Mouse (Mus musculus) spleen, postnatal 10 days (tissue): ENCODE results near the gene Rwdd2b.

ENCODE experiments used
- DNase-seq, 2 experiments: peaks; one replicate each; pipeline ENCODE4 v3.0.0; 2021 to 2022; ENCODE audit warnings: low spot score in 2 of 2

Rwdd2b gene

GRCm38 (mm10) chr16:87440184-87440686 lies at the start of gene Rwdd2b:
TSS of gene Rwdd2b (minus strand) at chr16:87440573.
- DNase-seq, result peak; percentile 89 to 96

DNA sequence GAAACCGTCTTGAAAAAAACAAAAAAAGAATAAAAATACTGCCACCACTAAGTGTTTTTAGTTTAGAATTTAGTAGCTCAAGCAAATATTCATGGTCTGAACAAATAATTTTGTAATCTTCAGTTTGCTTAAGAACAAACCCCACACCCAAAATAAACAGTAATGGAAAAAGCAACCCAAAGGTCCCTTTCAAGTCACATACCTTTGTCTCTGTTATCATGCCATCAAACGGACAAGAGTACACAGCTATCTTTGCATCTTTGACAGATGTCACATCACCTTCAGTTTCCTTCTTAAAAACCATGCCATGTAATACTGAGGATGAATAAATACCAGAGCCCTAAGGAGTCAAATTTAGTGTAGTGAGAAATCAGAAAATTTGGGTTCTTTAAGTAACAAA lies 48.2 kb upstream of the Rwdd2b start:
- no peak for DNase-seq

DNA sequence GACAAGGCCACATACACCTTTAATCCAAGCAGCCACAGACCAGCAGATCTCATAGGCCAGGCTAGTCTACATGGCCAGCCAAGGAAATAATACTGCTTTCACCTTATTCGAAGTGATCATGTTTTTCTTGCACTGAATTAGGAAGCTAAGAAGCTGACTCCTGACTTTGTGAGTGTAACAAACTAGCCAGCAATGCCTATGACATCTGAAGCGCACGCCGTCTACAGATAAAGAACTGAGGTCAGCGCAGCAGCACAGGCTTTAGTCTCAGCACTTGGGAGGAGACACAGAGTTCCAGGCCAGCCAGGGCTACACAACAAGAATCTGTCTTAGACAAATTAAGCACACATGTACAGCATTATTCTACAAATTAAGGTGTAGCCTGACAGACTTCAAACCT lies 46.4 kb upstream of the Rwdd2b start:
- DNase-seq, result no peak

GRCm38 (mm10) chr16:87484367-87484766 lies 44.0 kb upstream of the Rwdd2b start:
- no peak for DNase-seq

- DNase-seq, result no peak
Observed at GRCm38 (mm10) chr16:87470579-87470978, 30.2 kb upstream of the Rwdd2b start.

- no peak for DNase-seq
Observed at GRCm38 (mm10) chr16:87458752-87459151, 18.4 kb upstream of the Rwdd2b start.

- no peak for DNase-seq
Observed at GRCm38 (mm10) chr16:87455180-87455611, 14.8 kb upstream of the Rwdd2b start.

DNA sequence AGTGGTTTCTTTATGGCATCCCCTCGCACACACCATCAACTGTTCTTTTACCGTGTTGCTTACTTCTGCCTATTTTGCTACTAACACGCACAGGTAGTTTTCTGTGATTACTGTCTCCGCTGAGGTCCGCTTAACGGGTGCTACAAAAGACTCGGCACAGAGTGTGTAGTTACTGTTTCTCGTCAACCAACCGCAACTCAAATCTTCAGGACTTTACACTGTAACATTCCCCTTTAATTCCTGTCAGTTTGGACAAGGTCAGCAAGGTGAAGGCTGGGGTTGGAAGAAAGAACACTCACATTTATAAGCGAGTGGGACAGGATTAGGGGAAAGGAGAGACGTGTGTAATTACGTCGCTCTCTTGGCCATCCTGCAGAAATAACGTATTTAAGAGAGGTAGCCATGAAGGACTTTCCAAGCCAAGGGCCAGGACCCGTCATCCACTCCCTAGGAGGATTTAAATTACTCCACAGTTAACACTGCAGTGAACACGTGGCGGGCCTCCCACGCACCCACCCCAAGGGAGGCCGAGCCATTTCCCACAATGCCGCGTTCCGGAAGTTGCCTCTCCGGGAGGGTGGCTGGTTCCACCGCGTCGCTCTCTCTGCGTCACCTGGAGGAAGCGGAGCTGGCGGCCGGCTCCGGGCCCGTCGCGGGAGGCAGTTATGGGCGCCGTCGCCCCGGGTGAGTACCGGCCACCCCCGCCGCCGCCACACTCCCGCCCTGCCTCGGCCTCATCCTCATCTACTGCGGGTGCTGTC lies 14.2 kb upstream of the Rwdd2b start, which contains the start of gene Usp16:
TSS of gene Usp16 (plus strand) at position 285 of the 761 bp plus-strand sequence.
- peak; percentile 75 to 91 for DNase-seq

DNA sequence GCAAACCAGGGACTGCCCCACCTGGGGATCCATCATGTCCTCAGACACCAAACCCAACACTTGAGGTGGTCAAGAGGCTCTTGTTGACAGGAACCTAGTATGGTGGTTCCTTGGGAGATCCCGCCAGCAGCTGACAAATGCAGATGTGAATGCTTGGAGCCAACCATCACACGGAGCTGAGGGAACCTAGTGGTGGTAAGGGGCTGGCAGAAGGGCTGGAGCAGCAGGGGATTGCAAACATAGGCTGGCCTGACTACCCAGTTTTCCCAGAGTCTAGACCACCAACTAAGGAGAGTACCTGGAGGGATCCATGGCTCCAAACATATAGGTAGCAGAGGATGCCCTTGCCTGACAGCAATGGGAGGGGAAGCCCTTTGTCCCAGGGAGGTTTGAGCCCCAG lies 12.9 kb upstream of the Rwdd2b start:
- DNase-seq, result no peak

DNA sequence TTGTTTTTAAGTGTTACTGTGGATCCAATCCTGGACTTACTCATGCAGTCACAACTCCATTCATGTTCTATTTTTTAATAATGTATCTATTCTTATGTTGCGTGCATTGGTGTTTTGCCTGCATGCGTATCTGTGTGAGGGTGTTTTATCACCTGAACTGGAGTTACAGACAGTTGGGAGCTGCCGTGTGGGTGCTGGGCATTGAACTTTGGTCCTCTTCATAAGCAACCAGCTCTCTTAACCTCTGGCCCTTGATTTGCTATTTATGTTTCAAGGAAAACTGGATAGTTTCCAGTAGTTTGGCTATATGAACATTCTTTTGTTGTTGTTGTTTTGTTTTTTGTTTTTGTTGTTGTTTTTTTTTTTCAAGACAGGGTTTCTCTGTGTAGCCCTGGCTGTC lies 5.2 kb upstream of the Rwdd2b start:
- no peak for DNase-seq

- DNase-seq, result no peak
Observed at GRCm38 (mm10) chr16:87445110-87445509, 4.7 kb upstream of the Rwdd2b start.

- no peak for DNase-seq
Observed at GRCm38 (mm10) chr16:87444071-87444470, 3.7 kb upstream of the Rwdd2b start.

DNA sequence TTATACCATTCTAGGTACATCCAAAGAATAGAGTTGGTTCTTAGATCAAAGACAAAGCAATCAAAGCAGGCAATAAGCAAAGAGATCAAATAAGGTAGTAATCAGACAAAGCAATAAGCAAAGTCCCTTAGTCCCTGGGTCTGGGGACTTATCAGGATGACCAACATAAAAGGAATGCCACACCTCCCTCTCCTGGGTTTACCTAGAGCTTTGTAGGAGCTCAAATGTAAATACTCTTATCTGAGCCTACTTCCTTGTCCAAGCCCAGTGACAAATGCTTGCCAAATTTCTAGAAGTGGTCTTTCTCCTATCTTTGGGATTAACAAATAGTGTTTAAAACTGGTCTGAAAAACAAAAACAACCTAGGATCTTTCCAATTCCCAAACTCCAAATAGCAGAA lies 2.9 kb upstream of the Rwdd2b start:
- no peak for DNase-seq

GRCm38 (mm10) chr16:87442291-87442690 lies 1.9 kb upstream of the Rwdd2b start:
- no peak for DNase-seq

GRCm38 (mm10) chr16:87441089-87441488 lies 716 bp upstream of the Rwdd2b start:
- peak in 1 of 2 experiments; percentile 29 for DNase-seq

DNA sequence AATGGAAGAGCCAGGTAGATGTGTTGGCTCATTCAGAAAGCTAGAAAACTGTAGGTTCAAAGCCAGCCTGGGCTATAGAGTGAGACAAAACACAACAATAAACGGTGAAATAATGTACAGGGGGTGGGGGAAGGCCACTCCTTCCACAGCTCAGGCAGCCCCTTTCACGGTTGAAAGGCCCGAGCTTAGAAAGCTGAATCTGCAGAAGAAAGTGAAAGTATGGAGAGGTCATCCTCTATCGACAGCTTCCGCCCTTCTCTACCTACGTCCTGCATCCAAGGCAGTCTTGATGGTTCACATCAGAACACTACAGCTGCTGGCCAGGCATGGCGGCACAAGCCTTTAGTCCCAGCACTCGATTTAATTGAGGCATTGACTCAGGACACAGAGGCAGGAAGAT lies 1.7 kb downstream of the Rwdd2b start:
- DNase-seq, result no peak

DNA sequence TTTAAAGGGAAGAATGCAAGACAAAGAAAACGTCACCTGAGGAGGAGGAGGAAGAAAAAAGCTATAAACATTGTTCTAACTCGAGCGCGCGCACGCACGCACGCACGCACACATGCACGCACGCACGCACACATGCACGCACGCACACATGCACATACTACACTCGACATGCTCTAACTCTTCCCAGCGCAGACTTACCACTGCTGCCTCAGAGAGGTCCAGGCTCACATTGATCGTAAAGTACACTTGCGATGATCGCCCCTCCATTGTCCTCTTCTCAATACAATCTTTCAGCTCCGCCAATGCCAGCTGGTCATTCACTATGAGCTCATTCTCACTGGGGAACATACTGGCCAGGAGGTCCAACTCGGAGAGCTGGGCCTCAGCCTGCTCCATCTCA lies 3.3 kb downstream of the Rwdd2b start:
- DNase-seq, result no peak

- no peak for DNase-seq
Observed at GRCm38 (mm10) chr16:87435411-87436205, 4.8 kb downstream of the Rwdd2b start.

DNA sequence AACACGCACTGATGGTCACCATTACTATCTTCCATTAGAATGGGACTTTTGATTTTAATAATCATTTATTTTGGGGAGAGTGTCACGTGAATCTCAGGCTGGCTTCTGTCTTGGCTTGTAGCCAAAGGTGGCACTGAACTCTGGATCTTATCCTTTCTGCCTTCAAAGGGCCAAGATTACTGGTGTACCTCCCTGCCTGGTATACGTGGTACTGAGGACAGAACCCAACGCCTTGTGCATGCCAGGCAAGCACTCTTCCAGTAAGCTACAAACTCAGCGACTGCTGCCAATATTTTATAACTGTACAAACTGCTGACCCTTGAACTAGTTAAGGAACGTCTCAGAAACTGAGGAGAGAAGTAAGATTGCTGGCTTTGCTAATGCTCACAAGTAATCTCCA lies 5.4 kb downstream of the Rwdd2b start:
- no peak for DNase-seq

- no peak for DNase-seq
Observed at GRCm38 (mm10) chr16:87434266-87434665, 6.1 kb downstream of the Rwdd2b start.

DNA sequence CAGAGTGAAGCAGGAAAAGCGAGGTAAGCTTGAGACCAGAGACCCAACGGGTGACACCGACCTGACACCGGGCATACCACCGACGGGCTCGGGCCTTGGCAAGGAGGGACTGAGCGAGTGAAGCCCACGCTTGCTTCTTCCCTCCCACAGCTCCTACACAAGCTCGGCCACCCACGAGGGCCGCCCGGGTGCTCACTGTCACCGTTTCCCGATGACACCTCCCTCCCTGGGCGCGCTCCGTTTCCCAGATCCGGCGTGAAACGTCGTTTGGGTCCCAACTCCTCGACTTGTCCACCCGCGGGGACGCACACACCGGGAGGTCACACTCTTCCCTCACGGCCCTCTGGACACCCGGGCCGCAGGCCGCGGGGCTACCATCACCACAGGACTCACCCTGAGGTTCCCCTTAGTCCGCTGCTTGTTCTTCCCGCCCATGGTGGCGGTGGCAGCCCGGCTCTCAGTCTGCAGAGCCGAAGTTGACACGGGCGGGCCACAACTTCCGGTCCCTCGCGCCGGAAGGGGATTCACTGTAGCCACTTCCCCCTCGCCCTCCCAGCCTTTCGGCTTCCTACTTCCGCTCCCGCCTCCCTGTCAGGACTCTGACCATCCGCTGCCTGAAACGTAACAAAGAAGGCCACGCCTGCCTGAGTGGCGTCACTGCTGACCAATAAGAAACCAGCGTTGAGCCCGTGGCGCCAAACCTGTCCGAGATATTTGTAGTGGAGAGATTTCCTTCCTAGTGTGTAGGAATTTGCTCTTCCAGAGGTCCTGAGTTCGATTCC lies 8.1 kb downstream of the Rwdd2b start, which contains the start of gene Ltn1:
TSS of gene Ltn1 (minus strand) at position 580 of the 782 bp plus-strand sequence.
- DNase-seq, result peak; percentile 95 to 98

DNA sequence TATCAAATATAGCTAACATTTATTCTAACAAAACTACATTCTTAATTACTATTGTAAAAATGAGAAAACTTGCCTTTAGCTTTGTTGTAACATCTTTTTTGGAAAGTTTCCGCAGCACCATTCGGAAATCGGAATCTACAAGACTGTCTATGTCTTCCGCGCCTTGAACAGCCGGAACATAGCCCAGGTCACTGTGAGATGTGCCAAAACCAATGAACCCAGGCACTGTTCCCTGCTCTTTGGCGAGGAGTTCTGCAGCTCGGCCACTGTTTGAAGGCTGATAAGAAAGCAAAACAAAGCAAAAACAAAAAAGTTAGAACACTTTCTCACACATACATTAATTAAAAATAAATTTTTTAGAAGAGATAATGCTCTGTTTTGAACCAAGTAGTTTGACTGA lies 12.9 kb downstream of the Rwdd2b start:
- DNase-seq, result no peak
